Mouse (Mus musculus): Measurements from ENCODE around the gene Acot12. TPM values are rescaled to one million over a fixed set of nuclear protein-coding genes. Genes with fewer than 3 reads are reported as not detected.
"Not testable (repeated sequence)": the region's sequence is repeated elsewhere in the genome, so short reads cannot be mapped to it uniquely, and the experiment has no call there.

Acot12 gene
- polyA plus RNA-seq, 1 experiment from 2014 or later = 0.64 TPM

DNA sequence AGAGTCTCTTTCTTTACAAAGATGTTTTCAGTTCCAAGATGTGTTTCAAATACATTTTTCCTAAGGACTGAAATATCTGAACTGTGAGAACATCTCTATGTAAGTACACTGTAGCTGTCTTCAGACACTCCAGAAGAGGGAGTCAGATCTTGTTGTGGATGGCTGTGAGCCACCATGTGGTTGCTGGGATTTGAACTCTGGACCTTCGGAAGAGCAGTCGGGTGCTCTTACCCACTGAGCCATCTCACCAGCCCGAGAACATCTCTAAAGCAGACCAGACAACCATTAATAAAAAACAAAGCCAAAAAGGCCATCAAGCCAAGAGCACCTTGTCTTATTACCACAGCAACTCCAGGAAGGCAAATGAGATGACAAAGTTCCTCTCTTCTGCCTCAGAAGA, 22.3 kb downstream of the Acot12 start:
- not testable (repeated sequence) for H3K4me3 ChIP-seq (ENCODE audit: low read depth, low read length); DNase-seq (ENCODE audit: low spot score); H3K36me3 ChIP-seq (ENCODE audit: control insufficient read depth, insufficient read depth, low read length); H3K9ac ChIP-seq (ENCODE audit: low read depth, low read length); H3K9me3 ChIP-seq (ENCODE audit: control insufficient read depth, low read length); ATAC-seq (replicated peaks; ENCODE audit: low FRiP score); H3K4me2 ChIP-seq; H3K27ac ChIP-seq (ENCODE audit: low read depth, low read length); H3K27me3 ChIP-seq (replicated peaks; ENCODE audit: control insufficient read depth, insufficient read depth, low read length); H3K4me1 ChIP-seq (replicated peaks; ENCODE audit: control insufficient read depth, insufficient read depth, low read length)
- 88% methylated on average over 3 of the region's 3 CpGs for WGBS

DNA sequence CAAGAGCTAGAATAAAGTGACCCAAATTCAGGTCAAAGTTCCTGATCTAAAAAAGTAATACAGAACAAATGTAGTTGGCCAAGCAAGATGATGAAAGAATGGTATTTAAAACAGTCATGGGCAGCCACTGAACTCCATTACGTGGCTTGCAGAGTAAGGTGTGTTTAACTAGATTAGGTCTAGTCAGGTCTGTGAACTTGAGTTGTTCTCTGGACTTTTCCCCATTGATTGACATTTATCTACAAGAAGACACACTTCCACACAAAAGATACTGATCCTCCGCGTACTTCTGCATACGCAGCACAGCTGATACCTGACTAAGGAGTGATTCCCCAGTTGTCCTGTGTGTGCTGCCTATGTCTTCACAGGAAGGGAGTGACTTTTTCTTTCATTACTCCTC, 24.3 kb downstream of the Acot12 start:
- no peaks in the 10 kb centered on the region for H3K27me3 ChIP-seq (replicated peaks; ENCODE audit: control insufficient read depth, insufficient read depth, low read length)
- H3K9ac ChIP-seq (ENCODE audit: low read depth, low read length) = no peak overlapping the region
- H3K27ac ChIP-seq (ENCODE audit: low read depth, low read length) = no peak overlapping the region
- no peak overlapping the region for H3K4me3 ChIP-seq (ENCODE audit: low read depth, low read length)
- ATAC-seq (replicated peaks; ENCODE audit: low FRiP score) = no peak
- H3K4me2 ChIP-seq = no peak overlapping the region
- H3K9me3 ChIP-seq (ENCODE audit: control insufficient read depth, low read length) = no peaks in the 10 kb centered on the region
- no peaks in the 10 kb centered on the region for H3K4me1 ChIP-seq (replicated peaks; ENCODE audit: control insufficient read depth, insufficient read depth, low read length)
- 64% methylated on average over 4 of the region's 4 CpGs for WGBS
- no peak for DNase-seq (ENCODE audit: low spot score)
- H3K36me3 ChIP-seq (ENCODE audit: control insufficient read depth, insufficient read depth, low read length) = no peaks in the 10 kb centered on the region

DNA sequence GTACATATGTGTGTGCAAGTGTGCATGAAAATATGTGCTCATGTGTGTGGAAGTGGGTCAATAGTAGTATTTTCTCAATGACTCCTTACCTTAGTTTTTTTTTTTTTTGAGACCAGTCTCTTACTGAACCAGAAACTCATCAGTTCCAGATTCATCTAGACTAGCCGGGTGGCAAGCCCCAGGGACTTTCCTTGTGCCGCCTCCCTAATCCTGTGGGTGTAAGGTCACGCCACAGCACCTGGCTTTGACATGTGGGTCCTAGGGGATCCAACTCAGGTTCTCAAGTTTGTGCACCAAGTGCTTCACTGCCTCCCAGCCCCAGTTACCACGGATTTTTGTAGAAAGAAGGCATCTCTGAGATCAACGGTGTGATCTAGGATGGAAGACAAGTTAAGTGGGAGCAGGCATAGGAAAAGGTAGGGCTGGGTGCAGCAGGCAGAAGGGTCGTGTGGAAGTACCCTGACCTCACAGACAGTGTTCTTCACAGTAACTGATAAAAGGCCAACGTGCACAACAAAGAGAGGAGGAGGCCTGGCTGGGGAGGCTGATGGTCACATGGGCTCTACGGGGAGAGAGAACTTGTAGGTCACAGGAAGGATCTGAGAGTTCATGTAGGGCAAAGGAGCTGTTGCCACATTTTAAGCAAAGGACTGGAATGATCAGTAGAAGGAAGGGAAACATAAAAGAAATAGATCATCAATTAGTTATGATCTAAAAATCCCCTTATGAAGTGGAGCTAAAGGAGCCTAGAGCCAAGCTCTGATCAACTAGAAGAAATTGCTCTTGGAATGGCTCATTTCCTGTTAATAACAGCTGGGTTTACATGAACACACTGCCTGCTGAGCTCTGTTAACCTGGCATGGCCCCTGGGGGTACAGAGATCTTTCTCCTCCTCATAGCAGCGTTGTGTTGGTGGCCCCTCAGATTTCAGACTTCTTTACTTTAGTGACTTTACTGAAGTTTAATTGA, 27.7 kb downstream of the Acot12 start:
- Histone ChIP-seq H3K36me3 (ENCODE audit: control insufficient read depth, insufficient read depth, low read length) (no peaks in the 10 kb centered on the region), H3K9ac (ENCODE audit: low read depth, low read length) (no peak overlapping the region), H3K27ac (ENCODE audit: low read depth, low read length) (no peak overlapping the region), H3K4me3 (ENCODE audit: low read depth, low read length) (no peak overlapping the region), H3K4me2 (no peak overlapping the region), H3K9me3 (ENCODE audit: control insufficient read depth, low read length) (no peaks in the 10 kb centered on the region), H3K4me1 (replicated peaks; ENCODE audit: control insufficient read depth, insufficient read depth, low read length) (no peaks in the 10 kb centered on the region), H3K27me3 (replicated peaks; ENCODE audit: control insufficient read depth, insufficient read depth, low read length) (no peaks in the 10 kb centered on the region)
- DNase-seq (ENCODE audit: low spot score) (no peak), ATAC-seq (replicated peaks; ENCODE audit: low FRiP score) (no peak)
- WGBS = 65% methylated on average over 9 of the region's 9 CpGs

DNA sequence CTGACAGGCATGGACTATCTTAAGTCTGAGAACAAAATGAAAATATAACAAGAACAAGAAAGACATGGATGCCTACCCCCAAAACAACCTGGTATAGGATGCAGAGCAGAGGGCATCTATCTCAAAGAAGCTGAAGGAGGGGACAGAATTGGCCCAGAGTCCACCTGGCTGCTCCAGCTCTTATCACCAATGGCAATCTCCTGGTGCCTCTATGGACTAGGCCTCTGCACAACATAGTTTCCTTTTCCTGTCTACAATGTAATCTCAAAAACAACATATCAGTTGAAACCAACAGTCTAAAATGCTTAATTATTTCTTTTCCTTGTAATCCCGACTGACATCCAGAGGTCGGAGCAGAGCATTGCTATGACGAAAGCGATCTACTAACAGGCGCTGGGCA, 36.8 kb downstream of the Acot12 start:
- Histone ChIP-seq H3K9me3 (ENCODE audit: control insufficient read depth, low read length) (no peaks in the 10 kb centered on the region), H3K4me3 (ENCODE audit: low read depth, low read length) (no peak overlapping the region), H3K4me2 (no peak overlapping the region), H3K27ac (ENCODE audit: low read depth, low read length) (no peak overlapping the region), H3K36me3 (ENCODE audit: control insufficient read depth, insufficient read depth, low read length) (no peaks in the 10 kb centered on the region), H3K27me3 (replicated peaks; ENCODE audit: control insufficient read depth, insufficient read depth, low read length) (no peaks in the 10 kb centered on the region), H3K9ac (ENCODE audit: low read depth, low read length) (no peak overlapping the region), H3K4me1 (replicated peaks; ENCODE audit: control insufficient read depth, insufficient read depth, low read length) (no peaks in the 10 kb centered on the region)
- DNase-seq (ENCODE audit: low spot score) = no peak
- 89% methylated on average over 5 of the region's 5 CpGs for WGBS
- ATAC-seq (replicated peaks; ENCODE audit: low FRiP score) = no peak

DNA sequence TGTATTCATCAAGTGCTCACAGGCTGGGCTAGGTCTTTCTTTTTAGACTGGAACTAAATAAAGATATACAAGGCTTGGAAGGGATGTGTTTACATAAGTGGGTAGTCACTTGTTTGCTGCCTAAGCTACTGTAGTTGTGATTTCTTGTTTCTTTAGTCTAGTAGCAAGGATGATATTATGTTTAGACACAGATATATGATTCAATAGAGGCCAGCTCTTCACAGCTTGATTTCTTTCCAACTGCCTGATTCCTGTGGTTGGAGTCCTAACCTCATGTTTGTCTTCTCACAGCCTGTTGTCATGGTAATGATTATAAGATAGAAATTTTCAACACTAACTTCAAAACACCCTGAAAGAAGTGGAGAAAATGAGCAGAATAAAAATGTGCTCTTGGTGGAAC, 38.6 kb downstream of the Acot12 start:
- no peaks in the 10 kb centered on the region for H3K4me1 ChIP-seq (replicated peaks; ENCODE audit: control insufficient read depth, insufficient read depth, low read length)
- no peaks in the 10 kb centered on the region for H3K27me3 ChIP-seq (replicated peaks; ENCODE audit: control insufficient read depth, insufficient read depth, low read length)
- H3K4me3 ChIP-seq (ENCODE audit: low read depth, low read length) = no peak overlapping the region
- no peak for ATAC-seq (replicated peaks; ENCODE audit: low FRiP score)
- no peak overlapping the region for H3K9ac ChIP-seq (ENCODE audit: low read depth, low read length)
- H3K4me2 ChIP-seq = no peak overlapping the region
- no peaks in the 10 kb centered on the region for H3K9me3 ChIP-seq (ENCODE audit: control insufficient read depth, low read length)
- no peak for DNase-seq (ENCODE audit: low spot score)
- H3K27ac ChIP-seq (ENCODE audit: low read depth, low read length) = no peak overlapping the region
- H3K36me3 ChIP-seq (ENCODE audit: control insufficient read depth, insufficient read depth, low read length) = no peaks in the 10 kb centered on the region

- Histone ChIP-seq H3K9ac (ENCODE audit: low read depth, low read length) (no peak overlapping the region), H3K4me3 (ENCODE audit: low read depth, low read length) (no peak overlapping the region), H3K36me3 (ENCODE audit: control insufficient read depth, insufficient read depth, low read length) (peaks cover 5% of the 10 kb centered on the region; the same call in 1 of the 2 replicates), H3K4me2 (no peak overlapping the region), H3K27me3 (replicated peaks; ENCODE audit: control insufficient read depth, insufficient read depth, low read length) (no peaks in the 10 kb centered on the region), H3K27ac (ENCODE audit: low read depth, low read length) (no peak overlapping the region), H3K9me3 (ENCODE audit: control insufficient read depth, low read length) (no peaks in the 10 kb centered on the region), H3K4me1 (replicated peaks; ENCODE audit: control insufficient read depth, insufficient read depth, low read length) (no peaks in the 10 kb centered on the region)
- DNase-seq (ENCODE audit: low spot score) = no peak
- WGBS = 58% methylated on average over 1 of the region's 1 CpGs
- no peak for ATAC-seq (replicated peaks; ENCODE audit: low FRiP score)
These were observed 50.7 kb downstream of the Acot12 start for GRCm38 (mm10) chr13:91792035-91792434.

GRCm38 (mm10) chr13:91794926-91795436, 53.7 kb downstream of the Acot12 start:
- peaks cover 20% of the 10 kb centered on the region for H3K36me3 ChIP-seq (ENCODE audit: control insufficient read depth, insufficient read depth, low read length)

DNA sequence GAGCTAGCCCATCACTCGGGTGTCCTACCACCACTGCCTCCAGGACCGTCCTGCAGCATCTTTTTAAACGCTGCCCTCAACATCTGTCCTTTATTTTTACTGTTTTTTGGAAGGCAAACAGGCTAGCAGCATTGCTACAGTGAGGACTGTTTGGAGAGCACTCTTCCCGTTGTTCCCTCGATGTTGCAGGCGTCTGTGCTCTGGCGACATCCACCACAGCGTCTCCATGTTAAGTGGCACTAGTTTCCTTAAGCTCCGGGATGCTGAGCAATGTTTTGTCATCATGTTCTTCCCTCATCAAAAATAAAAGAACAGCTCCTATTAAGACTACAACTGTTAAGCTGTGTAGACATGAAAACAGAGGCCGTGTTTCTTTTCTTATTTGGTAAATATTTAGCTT, 54.3 kb downstream of the Acot12 start:
- no peak overlapping the region for H3K4me2 ChIP-seq
- DNase-seq (ENCODE audit: low spot score) (no peak), ATAC-seq (replicated peaks; ENCODE audit: low FRiP score) (no peak)
- WGBS = 92% methylated on average over 10 of the region's 10 CpGs
- no peak overlapping the region for H3K9ac ChIP-seq (ENCODE audit: low read depth, low read length)
- no peaks in the 10 kb centered on the region for H3K9me3 ChIP-seq (ENCODE audit: control insufficient read depth, low read length)
- no peaks in the 10 kb centered on the region for H3K27me3 ChIP-seq (replicated peaks; ENCODE audit: control insufficient read depth, insufficient read depth, low read length)
- H3K4me1 ChIP-seq (replicated peaks; ENCODE audit: control insufficient read depth, insufficient read depth, low read length) = no peaks in the 10 kb centered on the region
- no peak overlapping the region for H3K4me3 ChIP-seq (ENCODE audit: low read depth, low read length)
- no peak overlapping the region for H3K27ac ChIP-seq (ENCODE audit: low read depth, low read length)
- H3K36me3 ChIP-seq (ENCODE audit: control insufficient read depth, insufficient read depth, low read length) = peaks cover 21% of the 10 kb centered on the region

More at GRCm38 (mm10) chr13:91794926-91795436, 53.7 kb downstream of the Acot12 start:
- no peak for DNase-seq (ENCODE audit: low spot score)
- H3K9ac ChIP-seq (ENCODE audit: low read depth, low read length) = no peak overlapping the region
- no peak overlapping the region for H3K4me3 ChIP-seq (ENCODE audit: low read depth, low read length)
- H3K4me1 ChIP-seq (replicated peaks; ENCODE audit: control insufficient read depth, insufficient read depth, low read length) = no peaks in the 10 kb centered on the region
- WGBS = 94% methylated on average over 13 of the region's 13 CpGs
- ATAC-seq (replicated peaks; ENCODE audit: low FRiP score) = no peak
- H3K4me2 ChIP-seq = no peak overlapping the region
- H3K27ac ChIP-seq (ENCODE audit: low read depth, low read length) = no peak overlapping the region
- H3K9me3 ChIP-seq (ENCODE audit: control insufficient read depth, low read length) = no peaks in the 10 kb centered on the region
- no peaks in the 10 kb centered on the region for H3K27me3 ChIP-seq (replicated peaks; ENCODE audit: control insufficient read depth, insufficient read depth, low read length)

GRCm38 (mm10) chr13:91796003-91796402, 54.7 kb downstream of the Acot12 start:
- H3K4me1 ChIP-seq (replicated peaks; ENCODE audit: control insufficient read depth, insufficient read depth, low read length) = no peaks in the 10 kb centered on the region
- H3K9me3 ChIP-seq (ENCODE audit: control insufficient read depth, low read length) = no peaks in the 10 kb centered on the region
- H3K4me3 ChIP-seq (ENCODE audit: low read depth, low read length) = no peak overlapping the region
- H3K27me3 ChIP-seq (replicated peaks; ENCODE audit: control insufficient read depth, insufficient read depth, low read length) = no peaks in the 10 kb centered on the region
- H3K4me2 ChIP-seq = no peak overlapping the region
- DNase-seq (ENCODE audit: low spot score) = no peak
- 94% methylated on average over 6 of the region's 6 CpGs for WGBS
- peaks cover 21% of the 10 kb centered on the region for H3K36me3 ChIP-seq (ENCODE audit: control insufficient read depth, insufficient read depth, low read length)
- ATAC-seq (replicated peaks; ENCODE audit: low FRiP score) = no peak
- H3K9ac ChIP-seq (ENCODE audit: low read depth, low read length) = no peak overlapping the region
- H3K27ac ChIP-seq (ENCODE audit: low read depth, low read length) = no peak overlapping the region

Data from liver, embryonic 11.5 days (tissue).